Mouse (Mus musculus): ENCODE measurements around the gene Trio. TPM values are rescaled to one million over a fixed set of nuclear protein-coding genes. Genes with fewer than 3 reads are reported as not detected.
A peak's percentile ranks its signal among the peaks of the same experiment; 100 is the strongest.

Trio gene
- polyA plus RNA-seq, 1 experiment from 2014 or later: 53.9 TPM

GRCm38 (mm10) chr15:27901200-27901599 lies 124.4 kb downstream of the Trio start:
- peaks cover 59% of the 10 kb centered on the region for H3K36me3 ChIP-seq (replicated peaks; ENCODE audit: control insufficient read depth, insufficient read depth)
- ATAC-seq (ENCODE audit: low FRiP score): no peak

GRCm38 (mm10) chr15:27898795-27899406 lies 126.7 kb downstream of the Trio start:
- Histone ChIP-seq H3K9me3 (ENCODE audit: control insufficient read depth, low read length) (no peaks in the 10 kb centered on the region), H3K4me3 (replicated peaks; ENCODE audit: low read length) (no peak overlapping the region), H3K27ac (no peak overlapping the region), H3K27me3 (ENCODE audit: control insufficient read depth, insufficient read depth, low read length) (no peaks in the 10 kb centered on the region), H3K9ac (no peak overlapping the region), H3K4me2 (replicated peaks) (no peak overlapping the region), H3K4me1 (replicated peaks; ENCODE audit: control insufficient read depth, insufficient read depth, low read length) (peaks cover 8% of the 10 kb centered on the region; the same call in 1 of the 2 replicates), H3K36me3 (replicated peaks; ENCODE audit: control insufficient read depth, insufficient read depth) (peaks cover 72% of the 10 kb centered on the region)
- DNase-seq (ENCODE audit: low spot score): no peak
- 90% methylated on average over 6 of the region's 6 CpGs for WGBS
- ATAC-seq (ENCODE audit: low FRiP score): no peak

More at GRCm38 (mm10) chr15:27901200-27901599, 124.4 kb downstream of the Trio start:
- DNase-seq (ENCODE audit: low spot score): no peak
- no peaks in the 10 kb centered on the region for H3K27me3 ChIP-seq (ENCODE audit: control insufficient read depth, insufficient read depth, low read length)
- H3K27ac ChIP-seq: no peak overlapping the region
- no peak overlapping the region for H3K4me3 ChIP-seq (replicated peaks; ENCODE audit: low read length)
- H3K4me2 ChIP-seq (replicated peaks): no peak overlapping the region
- WGBS: 84% methylated on average over 15 of the region's 15 CpGs
- 0 out of 2 replicates have a peak, but pooled peaks cover under 1% of the 10 kb centered on the region for H3K4me1 ChIP-seq (replicated peaks; ENCODE audit: control insufficient read depth, insufficient read depth, low read length)
- H3K9ac ChIP-seq: no peak overlapping the region
- H3K9me3 ChIP-seq (ENCODE audit: control insufficient read depth, low read length): no peaks in the 10 kb centered on the region

- no peak overlapping the region; the same call in 1 of the 2 replicates for H3K9ac ChIP-seq
- 58% methylated on average over 12 of the region's 12 CpGs for WGBS
- peak overlapping the region; percentile 55 for H3K27ac ChIP-seq
- H3K4me3 ChIP-seq (replicated peaks; ENCODE audit: low read length): no peak overlapping the region
- H3K4me2 ChIP-seq (replicated peaks): no peak overlapping the region
- H3K27me3 ChIP-seq (ENCODE audit: control insufficient read depth, insufficient read depth, low read length): no peaks in the 10 kb centered on the region
- no peak for DNase-seq (ENCODE audit: low spot score)
- H3K36me3 ChIP-seq (replicated peaks; ENCODE audit: control insufficient read depth, insufficient read depth): peaks cover 66% of the 10 kb centered on the region
- peaks cover 14% of the 10 kb centered on the region; the same call in 1 of the 2 replicates for H3K4me1 ChIP-seq (replicated peaks; ENCODE audit: control insufficient read depth, insufficient read depth, low read length)
- H3K9me3 ChIP-seq (ENCODE audit: control insufficient read depth, low read length): no peaks in the 10 kb centered on the region
- ATAC-seq (ENCODE audit: low FRiP score): 0 out of 2 replicates have a peak, but pooled peaks have one; percentile 9
Observed at GRCm38 (mm10) chr15:27894112-27894511, 131.5 kb downstream of the Trio start.

GRCm38 (mm10) chr15:27892029-27892428 lies 133.6 kb downstream of the Trio start:
- no peak overlapping the region for H3K4me3 ChIP-seq (replicated peaks; ENCODE audit: low read length)
- no peak overlapping the region for H3K4me2 ChIP-seq (replicated peaks)
- H3K9ac ChIP-seq: no peak overlapping the region
- no peak for ATAC-seq (ENCODE audit: low FRiP score)
- 57% methylated on average over 5 of the region's 5 CpGs for WGBS
- H3K4me1 ChIP-seq (replicated peaks; ENCODE audit: control insufficient read depth, insufficient read depth, low read length): peaks cover 14% of the 10 kb centered on the region; the same call in 1 of the 2 replicates
- no peaks in the 10 kb centered on the region for H3K27me3 ChIP-seq (ENCODE audit: control insufficient read depth, insufficient read depth, low read length)
- no peak overlapping the region for H3K27ac ChIP-seq
- no peaks in the 10 kb centered on the region for H3K9me3 ChIP-seq (ENCODE audit: control insufficient read depth, low read length)
- DNase-seq (ENCODE audit: low spot score): no peak
- H3K36me3 ChIP-seq (replicated peaks; ENCODE audit: control insufficient read depth, insufficient read depth): peaks cover 68% of the 10 kb centered on the region

GRCm38 (mm10) chr15:27890666-27891065 lies 135.0 kb downstream of the Trio start:
- Histone ChIP-seq H3K27ac (no peak overlapping the region), H3K4me2 (replicated peaks) (no peak overlapping the region), H3K4me3 (replicated peaks; ENCODE audit: low read length) (no peak overlapping the region), H3K9me3 (ENCODE audit: control insufficient read depth, low read length) (no peaks in the 10 kb centered on the region), H3K9ac (no peak overlapping the region), H3K4me1 (replicated peaks; ENCODE audit: control insufficient read depth, insufficient read depth, low read length) (peaks cover 14% of the 10 kb centered on the region; the same call in 1 of the 2 replicates), H3K27me3 (ENCODE audit: control insufficient read depth, insufficient read depth, low read length) (no peaks in the 10 kb centered on the region), H3K36me3 (replicated peaks; ENCODE audit: control insufficient read depth, insufficient read depth) (peaks cover 71% of the 10 kb centered on the region)
- DNase-seq (ENCODE audit: low spot score) (no peak), ATAC-seq (ENCODE audit: low FRiP score) (no peak)
- WGBS: 90% methylated on average over 5 of the region's 5 CpGs

GRCm38 (mm10) chr15:27888153-27888552 lies 137.5 kb downstream of the Trio start:
- Histone ChIP-seq H3K9ac (no peak overlapping the region), H3K4me3 (replicated peaks; ENCODE audit: low read length) (no peak overlapping the region), H3K36me3 (replicated peaks; ENCODE audit: control insufficient read depth, insufficient read depth) (peaks cover 63% of the 10 kb centered on the region), H3K4me1 (replicated peaks; ENCODE audit: control insufficient read depth, insufficient read depth, low read length) (0 out of 2 replicates have a peak, but pooled peaks cover 6% of the 10 kb centered on the region), H3K27ac (no peak overlapping the region), H3K4me2 (replicated peaks) (no peak overlapping the region), H3K27me3 (ENCODE audit: control insufficient read depth, insufficient read depth, low read length) (no peaks in the 10 kb centered on the region), H3K9me3 (ENCODE audit: control insufficient read depth, low read length) (no peaks in the 10 kb centered on the region)
- DNase-seq (ENCODE audit: low spot score): no peak
- ATAC-seq (ENCODE audit: low FRiP score): no peak
- 74% methylated on average over 12 of the region's 13 CpGs for WGBS

- Histone ChIP-seq H3K4me2 (replicated peaks) (no peak overlapping the region), H3K36me3 (replicated peaks; ENCODE audit: control insufficient read depth, insufficient read depth) (peaks cover 64% of the 10 kb centered on the region), H3K27me3 (ENCODE audit: control insufficient read depth, insufficient read depth, low read length) (no peaks in the 10 kb centered on the region), H3K9ac (no peak overlapping the region), H3K4me3 (replicated peaks; ENCODE audit: low read length) (no peak overlapping the region), H3K27ac (no peak overlapping the region), H3K4me1 (replicated peaks; ENCODE audit: control insufficient read depth, insufficient read depth, low read length) (0 out of 2 replicates have a peak, but pooled peaks cover under 1% of the 10 kb centered on the region), H3K9me3 (ENCODE audit: control insufficient read depth, low read length) (no peaks in the 10 kb centered on the region)
- 89% methylated on average over 6 of the region's 6 CpGs for WGBS
- ATAC-seq (ENCODE audit: low FRiP score) (no peak), DNase-seq (ENCODE audit: low spot score) (no peak)
Observed at GRCm38 (mm10) chr15:27886992-27887391, 138.7 kb downstream of the Trio start.

GRCm38 (mm10) chr15:27884347-27885250 lies 141.0 kb downstream of the Trio start:
- Histone ChIP-seq H3K4me2 (replicated peaks) (no peak overlapping the region), H3K4me1 (replicated peaks; ENCODE audit: control insufficient read depth, insufficient read depth, low read length) (no peaks in the 10 kb centered on the region), H3K9me3 (ENCODE audit: control insufficient read depth, low read length) (no peaks in the 10 kb centered on the region), H3K27me3 (ENCODE audit: control insufficient read depth, insufficient read depth, low read length) (no peaks in the 10 kb centered on the region), H3K4me3 (replicated peaks; ENCODE audit: low read length) (no peak overlapping the region), H3K36me3 (replicated peaks; ENCODE audit: control insufficient read depth, insufficient read depth) (peaks cover 71% of the 10 kb centered on the region), H3K27ac (peak overlapping the region; percentile 3), H3K9ac (no peak overlapping the region)
- DNase-seq (ENCODE audit: low spot score) (peak; percentile 87), ATAC-seq (ENCODE audit: low FRiP score) (peak; percentile 81)
- 73% methylated on average over 17 of the region's 17 CpGs for WGBS

GRCm38 (mm10) chr15:27883881-27884280 lies 141.8 kb downstream of the Trio start:
- Histone ChIP-seq H3K27me3 (ENCODE audit: control insufficient read depth, insufficient read depth, low read length) (no peaks in the 10 kb centered on the region), H3K4me2 (replicated peaks) (no peak overlapping the region), H3K4me1 (replicated peaks; ENCODE audit: control insufficient read depth, insufficient read depth, low read length) (no peaks in the 10 kb centered on the region), H3K27ac (peak overlapping the region; percentile 3), H3K9ac (no peak overlapping the region), H3K36me3 (replicated peaks; ENCODE audit: control insufficient read depth, insufficient read depth) (peaks cover 72% of the 10 kb centered on the region), H3K4me3 (replicated peaks; ENCODE audit: low read length) (no peak overlapping the region), H3K9me3 (ENCODE audit: control insufficient read depth, low read length) (no peaks in the 10 kb centered on the region)
- no peak for ATAC-seq (ENCODE audit: low FRiP score)
- DNase-seq (ENCODE audit: low spot score): no peak
- 75% methylated on average over 3 of the region's 3 CpGs for whole genome bisulfite sequencing
